Mouse (Mus musculus) limb, embryonic 14.5 days (tissue): Measurements from ENCODE around the gene Arhgef3. TPM values are rescaled to one million over a fixed set of nuclear protein-coding genes. Genes with fewer than 3 reads are reported as not detected.
A peak's percentile ranks its signal among the peaks of the same experiment; 100 is the strongest.

Experiments used
- ATAC-seq: fragments of 200-750 bp; cut with Nextera tagmentation; 2 replicates; pipeline ENCODE4 v1.8.0; 2017; ENCODE audit warnings: low read depth, moderate number of reproducible peaks, moderate TSS enrichment; ENCODE audit not compliant: low FRiP score
- DNase-seq: peaks from one replicate; pipeline ENCODE4 v3.0.0-alpha.2; 2015; ENCODE audit warnings: low spot score
- H3K27ac ChIP-seq: fragments of 300-500 bp; sonication (generic); replicated peaks from 2 replicates; pipeline ENCODE4 v1.5.1; 2014; ENCODE audit warnings: low read depth, mild to moderate bottlenecking, low read length, moderate library complexity, mixed read lengths
- H3K27me3 ChIP-seq: fragments of 300-500 bp; sonication (generic); 2 replicates; pipeline ENCODE4 v1.6.1; 2014; ENCODE audit warnings: low read length, mixed read lengths; ENCODE audit not compliant: control insufficient read depth, insufficient read depth
- H3K36me3 ChIP-seq: fragments of 300-500 bp; sonication (generic); 2 replicates; pipeline ENCODE4 v1.6.1; 2014; ENCODE audit warnings: mild to moderate bottlenecking, low read length, moderate library complexity, mixed read lengths; ENCODE audit not compliant: control insufficient read depth, insufficient read depth
- H3K4me1 ChIP-seq: fragments of 300-500 bp; sonication (generic); 2 replicates; pipeline ENCODE4 v1.6.1; 2014; ENCODE audit warnings: antibody characterized with exemption, low read length, mixed read lengths; ENCODE audit not compliant: control insufficient read depth, insufficient read depth
- H3K4me2 ChIP-seq: fragments of 300-500 bp; sonication (generic); replicated peaks from 2 replicates; pipeline ENCODE4 v1.6.1; 2014; ENCODE audit warnings: low read depth, mild to moderate bottlenecking, low read length, moderate library complexity; ENCODE audit not compliant: severe bottlenecking
- H3K4me3 ChIP-seq: fragments of 300-500 bp; sonication (generic); replicated peaks from 2 replicates; pipeline ENCODE4 v1.5.1; 2014; ENCODE audit warnings: low read length
- H3K9ac ChIP-seq: fragments of 300-500 bp; sonication (generic); 2 replicates; pipeline ENCODE4 v1.6.1; 2014; ENCODE audit warnings: mild to moderate bottlenecking, low read depth, low read length, moderate library complexity; ENCODE audit not compliant: severe bottlenecking
- H3K9me3 ChIP-seq: fragments of 300-500 bp; sonication (generic); 2 replicates; pipeline ENCODE4 v1.6.1; 2016; ENCODE audit warnings: low read length; ENCODE audit not compliant: control insufficient read depth
- POLR2A ChIP-seq: fragments of 200-500 bp; IDR thresholded peaks from 2 replicates; pipeline ENCODE4 v1.8.0; 2012; ENCODE audit warnings: inconsistent platforms, mild to moderate bottlenecking, moderate library complexity, borderline replicate concordance; ENCODE audit not compliant: insufficient read depth, insufficient read length; ENCODE audit errors: extremely low read depth
- WGBS: fragments of 180-500 bp; shearing (Covaris S2); extraction: QIAGEN DNeasy Blood & Tissue Kit; methylation state at CpG from one replicate; pipeline ENCODE4 v1.1.7; 2014; 5-methylcytosine and 5-hydroxymethylcytosine counted together
- polyA plus RNA-seq, 2 experiments: library from polyadenylated mRNA; depleted of rRNA in 1 of 2; stranded (reverse) in 1 of 2; unstranded in 1 of 2; fragments of >200 nt; fragmentation: Nextera tagmentation in 1 of 2; extraction: Ambion mirVana in 1 of 2; gene quantifications; 2 replicates each; pipeline versions ENCODE4 v1.2.1 to v1.2.3; 2012 to 2014

Arhgef3 gene
- polyA plus RNA-seq, 2 experiments, result 14.3 to 22.5 TPM

- Histone ChIP-seq H3K36me3 (no peaks in the 10 kb centered on the region), H3K27me3 (no peaks in the 10 kb centered on the region), H3K9ac (no peak overlapping the region), H3K4me3 (no peak overlapping the region), H3K27ac (no peak overlapping the region), H3K4me1 (peaks cover 32% of the 10 kb centered on the region), H3K4me2 (no peak overlapping the region), H3K9me3 (no peaks in the 10 kb centered on the region)
- no peak for TF ChIP-seq POLR2A
- no peak for ATAC-seq
- no peak for DNase-seq
- WGBS, result 88% methylated on average over 4 of the region's 4 CpGs
Observed at GRCm38 (mm10) chr14:27169287-27169686, 54.6 kb downstream of the Arhgef3 start.

- Histone ChIP-seq H3K4me3 (no peak overlapping the region), H3K9ac (no peak overlapping the region), H3K27me3 (no peaks in the 10 kb centered on the region), H3K9me3 (no peaks in the 10 kb centered on the region), H3K4me1 (peaks cover 42% of the 10 kb centered on the region), H3K36me3 (no peaks in the 10 kb centered on the region), H3K4me2 (no peak overlapping the region), H3K27ac (no peak overlapping the region)
- ATAC-seq (no peak), DNase-seq (no peak)
- WGBS, result 96% methylated on average over 2 of the region's 2 CpGs
- no peak for TF ChIP-seq POLR2A
Observed at GRCm38 (mm10) chr14:27170421-27170820, 55.7 kb downstream of the Arhgef3 start.

GRCm38 (mm10) chr14:27171175-27171830 is 56.6 kb downstream of the Arhgef3 start:
- peaks cover 42% of the 10 kb centered on the region for H3K4me1 ChIP-seq
- no peaks in the 10 kb centered on the region for H3K9me3 ChIP-seq
- 0 out of 2 replicates have a peak overlapping the region, but pooled peaks have one; percentile 4 for H3K27ac ChIP-seq
- H3K36me3 ChIP-seq, result no peaks in the 10 kb centered on the region
- ATAC-seq (no peak), DNase-seq (no peak)
- H3K4me3 ChIP-seq, result no peak overlapping the region
- H3K27me3 ChIP-seq, result no peaks in the 10 kb centered on the region
- 33% methylated on average over 14 of the region's 14 CpGs for WGBS
- no peak overlapping the region for H3K9ac ChIP-seq
- TF ChIP-seq POLR2A, result no peak
- H3K4me2 ChIP-seq, result no peak overlapping the region

- Histone ChIP-seq H3K9ac (no peak overlapping the region), H3K4me1 (peaks cover 35% of the 10 kb centered on the region)
Observed at GRCm38 (mm10) chr14:27173178-27173803, 58.6 kb downstream of the Arhgef3 start.

DNA sequence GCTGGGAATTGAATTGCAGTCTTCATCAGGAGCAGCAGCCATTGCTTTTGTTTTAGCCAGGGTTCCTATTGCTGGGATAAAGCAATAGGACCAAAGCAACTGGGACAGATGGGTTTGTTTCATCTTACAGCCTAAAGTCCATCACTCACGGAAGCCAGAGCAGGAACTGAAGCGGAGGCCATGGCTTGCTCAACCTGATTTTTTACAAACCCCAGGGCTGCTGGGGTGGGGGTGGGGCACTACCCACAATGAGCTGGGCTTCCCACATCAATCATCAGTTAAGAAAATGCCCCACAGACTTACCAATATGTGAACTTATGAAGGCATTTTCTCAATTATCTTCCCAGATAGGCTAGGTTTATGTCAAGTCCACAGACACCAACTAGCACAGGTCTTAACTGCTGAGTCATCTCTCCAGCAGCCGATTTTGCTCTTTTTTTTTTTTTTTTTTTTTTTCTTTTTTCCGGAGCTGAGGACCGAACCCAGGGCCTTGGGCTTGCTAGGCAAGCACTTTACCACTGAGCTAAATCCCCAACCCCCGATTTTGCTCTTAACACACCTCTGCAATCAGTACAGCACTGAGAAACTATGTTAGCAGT is 59.6 kb downstream of the Arhgef3 start:
- no peak for ATAC-seq
- no peaks in the 10 kb centered on the region for H3K27me3 ChIP-seq
- H3K9me3 ChIP-seq, result no peaks in the 10 kb centered on the region
- no peak overlapping the region for H3K27ac ChIP-seq
- TF ChIP-seq POLR2A, result no peak
- no peak overlapping the region for H3K4me2 ChIP-seq
- H3K4me1 ChIP-seq, result peaks cover 44% of the 10 kb centered on the region
- no peak for DNase-seq
- WGBS, result 56% methylated on average over 6 of the region's 6 CpGs
- no peaks in the 10 kb centered on the region for H3K36me3 ChIP-seq
- H3K9ac ChIP-seq, result no peak overlapping the region
- no peak overlapping the region for H3K4me3 ChIP-seq

More at GRCm38 (mm10) chr14:27173178-27173803, 58.6 kb downstream of the Arhgef3 start:
- Histone ChIP-seq H3K4me2 (no peak overlapping the region), H3K9me3 (no peaks in the 10 kb centered on the region), H3K27ac (peak overlapping the region; percentile 26; the same call in 1 of the 2 replicates), H3K27me3 (no peaks in the 10 kb centered on the region), H3K4me3 (no peak overlapping the region), H3K36me3 (no peaks in the 10 kb centered on the region)
- ATAC-seq (no peak), DNase-seq (peak; percentile 29)
- TF ChIP-seq POLR2A, result no peak
- 67% methylated on average over 10 of the region's 10 CpGs for WGBS
